Mouse (Mus musculus): ENCODE data around the gene Slco6d1. TPM values are rescaled to one million over a fixed set of nuclear protein-coding genes. Genes with fewer than 3 reads are reported as not detected.

Gene Slco6d1
- polyA plus RNA-seq (2012; rRNA removed): not detected in 2 replicates

DNA sequence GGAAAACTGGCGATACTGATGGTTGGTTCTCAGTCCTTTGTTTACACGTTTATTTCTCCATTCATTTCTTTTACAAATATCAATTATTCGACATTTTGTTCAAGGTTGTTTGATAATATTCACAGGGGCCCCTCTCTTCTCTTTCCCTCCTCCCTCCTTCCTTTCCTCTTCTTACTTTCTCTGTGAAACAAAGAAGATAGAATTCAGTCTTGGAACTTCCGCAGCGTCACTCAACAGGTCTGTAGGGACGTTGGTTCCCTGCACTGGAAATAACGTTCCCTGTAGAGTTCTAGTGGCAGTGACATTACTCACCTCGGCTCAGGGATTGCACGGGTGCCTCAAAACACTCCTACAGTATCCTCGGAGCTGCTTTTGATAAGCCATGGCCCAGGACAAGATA lies at the start of gene Slco6d1:
Gene Slco6d1, plus strand, starts transcription at position 301 of the 400 bp plus-strand sequence.

